Mouse (Mus musculus) embryo, embryonic 9.5 days (tissue): ENCODE measurements around the gene Vmn1r54.
"Not testable (repeated sequence)": the region's sequence is repeated elsewhere in the genome, so short reads cannot be mapped to it uniquely, and the experiment has no call there.

Experiments used
- DNase-seq: peaks from one replicate; pipeline ENCODE4 v3.0.0-alpha.2; 2017; ENCODE audit errors: extremely low spot score

Gene Vmn1r54

GRCm38 (mm10) chr6:90246000-90246399 lies at the start of gene Vmn1r54:
TSS of gene Vmn1r54 (plus strand) at chr6:90246300.
- no peak for DNase-seq

DNA sequence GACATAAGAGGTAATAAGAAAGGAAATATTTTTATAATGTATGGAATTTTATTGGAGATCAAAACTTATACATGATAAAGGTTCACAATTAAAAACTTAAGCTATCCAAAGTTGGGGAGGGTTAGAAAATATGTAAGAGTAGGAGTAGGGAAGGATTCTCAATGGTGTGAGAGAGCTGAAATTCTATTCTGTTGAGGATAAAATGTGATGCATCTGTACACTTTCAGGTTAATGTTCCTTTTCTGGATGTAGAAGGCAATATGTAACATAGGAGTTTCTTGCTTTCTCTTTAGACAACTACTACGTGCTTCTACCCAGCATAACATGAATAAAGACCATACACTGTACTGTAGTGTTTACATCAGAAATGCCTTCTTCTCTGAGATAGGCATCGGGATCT lies 43.6 kb upstream of the Vmn1r54 start, which contains the start of gene V1ra8:
Gene V1ra8 (plus strand): TSS at position 301 of the 400 bp plus-strand sequence.
- DNase-seq = not testable (repeated sequence)

DNA sequence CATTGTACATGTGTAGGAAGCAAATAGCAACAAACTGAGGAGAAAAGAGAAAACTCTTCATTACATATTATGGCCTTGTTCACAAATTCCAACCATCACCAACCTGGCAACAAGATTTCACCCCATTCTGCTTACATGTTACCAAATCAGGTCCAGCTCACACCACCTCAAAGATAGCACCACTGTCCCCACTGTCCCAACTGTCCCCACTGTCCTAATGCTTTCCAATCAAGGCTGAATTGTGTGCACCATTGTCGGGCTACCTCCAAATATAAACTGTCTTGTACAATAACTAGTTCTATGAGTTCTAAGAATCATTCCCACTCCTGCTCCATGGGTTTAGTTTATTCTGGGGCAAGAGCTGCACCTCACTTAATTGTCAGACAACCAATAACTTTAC lies 21.8 kb upstream of the Vmn1r54 start, which contains the start of gene Vmn1r53:
Gene Vmn1r53 (minus strand): TSS at position 101 of the 400 bp plus-strand sequence.
- no peak for DNase-seq

DNA sequence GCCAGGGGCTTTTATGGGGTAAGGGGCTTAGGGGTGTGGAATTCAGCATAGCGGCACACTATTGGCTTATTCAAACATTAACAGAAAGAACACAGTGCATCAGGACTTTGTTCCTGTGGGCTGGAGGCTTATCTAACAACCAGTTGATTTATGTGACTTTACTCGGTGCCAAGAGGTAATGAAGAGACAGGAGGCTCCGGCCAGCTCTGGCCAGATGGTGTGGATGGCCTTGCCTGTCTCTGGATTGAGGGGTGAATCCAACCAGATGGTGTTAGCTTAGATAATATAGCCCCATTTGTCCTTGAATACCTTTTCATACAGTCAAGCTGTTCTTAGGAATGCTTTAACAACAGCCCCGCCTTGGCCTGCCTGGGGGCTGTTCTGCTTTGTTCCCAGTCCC lies 14.0 kb upstream of the Vmn1r54 start:
- not testable (repeated sequence) for DNase-seq

- DNase-seq = no peak
These were observed 13.4 kb upstream of the Vmn1r54 start for GRCm38 (mm10) chr6:90232681-90233080.

DNA sequence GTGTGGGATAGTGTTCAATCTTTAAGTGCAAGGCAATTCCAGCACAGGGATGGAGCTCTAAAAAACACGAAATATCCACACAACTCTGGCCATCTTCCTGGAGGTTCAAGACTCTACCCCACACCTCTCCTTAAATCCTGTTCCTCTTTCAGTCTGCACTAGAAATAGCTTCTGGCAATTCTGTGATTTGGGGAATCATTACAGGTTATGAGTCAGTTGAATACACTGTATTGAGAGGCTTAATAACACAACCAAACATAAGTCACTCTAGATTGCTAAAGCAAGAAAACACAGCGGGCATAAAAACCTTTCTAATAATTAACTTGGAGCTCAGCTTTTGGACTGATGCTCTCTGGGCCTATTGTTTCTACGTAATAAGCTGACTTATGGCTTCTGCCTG lies 2.1 kb upstream of the Vmn1r54 start:
- DNase-seq = no peak

- no peak for DNase-seq
These were observed 42.2 kb downstream of the Vmn1r54 start for GRCm38 (mm10) chr6:90288265-90288664.

- no peak for DNase-seq
These were observed 54.8 kb downstream of the Vmn1r54 start, which contains the start of gene BC048671 for GRCm38 (mm10) chr6:90300919-90301318. TSS of gene BC048671 (plus strand) at chr6:90301219.

- DNase-seq = no peak
These were observed 60.3 kb downstream of the Vmn1r54 start for GRCm38 (mm10) chr6:90306315-90306975.

DNA sequence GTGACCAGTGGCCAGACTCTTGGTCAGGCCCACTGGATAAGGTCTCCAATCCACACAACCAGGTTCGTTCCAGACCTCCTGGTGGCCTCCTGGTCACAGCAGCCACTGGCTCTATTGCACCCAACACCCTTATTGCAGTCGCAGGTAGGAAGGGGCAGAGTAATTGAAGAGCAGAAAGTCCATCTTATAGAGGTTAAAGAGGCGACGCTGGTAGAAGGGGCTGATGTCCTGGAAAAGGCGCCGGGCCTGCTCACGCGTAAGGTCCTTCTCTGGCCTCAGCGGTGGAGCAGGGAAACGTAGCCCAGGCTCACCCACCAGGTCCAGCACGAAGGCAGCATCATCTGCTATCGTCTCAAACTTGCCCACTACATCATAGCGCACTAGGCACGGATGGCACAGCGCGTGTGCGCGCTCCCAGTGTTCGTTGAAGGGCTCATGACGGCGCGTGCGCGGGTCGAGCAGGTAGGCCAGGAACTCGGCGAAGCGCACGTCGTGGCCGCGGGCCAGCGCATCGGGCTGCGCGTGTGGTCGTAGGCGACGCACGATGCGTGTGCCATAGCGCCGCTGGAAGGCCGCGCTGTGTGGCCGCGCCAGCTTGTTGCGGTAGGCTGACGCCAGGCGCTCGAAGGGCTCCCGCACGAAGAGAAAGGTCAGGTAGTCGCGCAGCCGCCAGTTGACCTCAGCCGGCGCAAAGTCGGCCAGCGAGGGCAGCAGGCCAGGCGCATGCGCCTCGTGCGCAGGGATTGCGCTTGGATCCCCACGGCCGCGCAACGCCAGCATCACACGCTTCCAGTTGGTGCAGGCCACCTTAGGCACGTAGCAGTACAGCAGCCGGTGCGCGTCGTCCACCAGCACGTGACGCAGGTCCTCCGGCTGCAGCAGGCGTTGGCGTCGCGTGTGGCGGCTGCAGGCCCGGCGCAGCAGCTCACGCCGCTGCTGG lies 63.0 kb downstream of the Vmn1r54 start:
- no peak for DNase-seq

DNA sequence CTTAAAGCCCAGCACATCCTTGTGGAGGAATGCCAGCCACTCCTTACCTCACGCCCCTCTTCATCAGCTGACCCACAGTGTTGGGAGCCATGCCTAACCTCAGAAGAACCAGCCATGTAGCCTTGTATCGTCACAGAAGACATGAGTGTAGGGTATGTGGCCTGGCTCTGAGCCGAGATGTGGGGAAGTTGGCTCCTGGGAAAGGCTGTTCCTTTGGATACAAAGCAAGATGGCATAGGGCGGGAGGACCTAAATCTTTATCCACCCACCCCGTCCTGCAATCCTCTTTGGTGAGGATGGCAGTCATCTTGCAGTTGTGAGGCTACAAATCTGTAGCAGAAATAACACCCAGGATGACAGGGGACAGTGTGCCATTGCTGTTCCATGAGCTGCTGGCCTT lies 69.9 kb downstream of the Vmn1r54 start:
- DNase-seq = no peak

DNA sequence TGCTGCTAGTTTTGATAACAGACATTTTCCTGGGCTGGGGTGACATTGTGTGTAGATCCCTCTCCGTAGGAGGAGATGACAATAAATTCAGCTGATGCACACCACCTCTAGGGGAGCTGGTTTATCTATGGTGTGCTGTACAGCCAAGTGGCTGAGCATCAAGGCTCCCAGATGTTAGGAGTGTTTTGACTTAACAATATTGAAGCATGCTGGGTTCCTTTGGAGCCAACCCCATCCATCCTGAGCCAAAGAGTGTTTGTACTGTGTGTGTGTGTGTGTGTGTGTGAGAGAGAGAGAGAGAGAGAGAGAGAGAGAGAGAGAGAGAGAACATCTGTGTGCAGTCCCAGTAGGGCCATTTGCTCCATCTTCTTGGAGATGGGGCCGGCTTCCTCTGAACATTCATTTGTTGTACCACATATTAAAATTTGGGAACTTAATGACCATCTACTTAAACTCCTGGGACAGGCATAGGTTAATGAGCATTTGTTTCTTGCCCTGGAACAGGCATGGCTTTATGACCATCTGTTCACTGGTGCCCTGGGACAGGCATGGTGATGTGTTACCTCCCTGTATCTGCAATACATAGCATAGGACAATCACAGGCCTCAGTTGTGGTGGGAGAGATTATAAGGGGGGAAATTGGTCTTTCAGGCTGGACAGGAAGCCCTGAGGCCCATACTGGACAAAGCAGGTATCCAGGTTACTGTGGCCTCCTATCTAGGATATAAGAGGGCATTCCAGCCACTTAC lies 71.6 kb downstream of the Vmn1r54 start:
- DNase-seq = no peak

DNA sequence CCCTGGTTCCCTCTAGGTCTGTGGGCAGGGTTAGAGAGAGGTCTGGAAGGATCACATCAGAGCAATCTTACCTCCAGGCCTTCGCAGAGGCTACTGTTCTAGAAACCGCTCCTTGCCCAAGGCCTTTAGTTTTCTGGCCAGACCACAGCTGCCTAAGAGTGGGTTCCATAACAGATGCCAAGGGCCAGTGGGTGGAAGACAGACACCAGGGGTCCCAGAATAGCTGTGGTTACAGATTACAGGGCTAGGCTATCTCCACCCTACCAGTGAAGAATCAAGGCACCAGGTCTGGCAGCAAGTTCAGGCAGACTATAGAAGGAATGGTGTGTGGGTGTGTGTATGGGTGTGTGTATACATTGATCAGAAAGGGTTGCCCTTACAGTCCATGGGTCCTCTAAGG lies 72.9 kb downstream of the Vmn1r54 start:
- DNase-seq = no peak

DNA sequence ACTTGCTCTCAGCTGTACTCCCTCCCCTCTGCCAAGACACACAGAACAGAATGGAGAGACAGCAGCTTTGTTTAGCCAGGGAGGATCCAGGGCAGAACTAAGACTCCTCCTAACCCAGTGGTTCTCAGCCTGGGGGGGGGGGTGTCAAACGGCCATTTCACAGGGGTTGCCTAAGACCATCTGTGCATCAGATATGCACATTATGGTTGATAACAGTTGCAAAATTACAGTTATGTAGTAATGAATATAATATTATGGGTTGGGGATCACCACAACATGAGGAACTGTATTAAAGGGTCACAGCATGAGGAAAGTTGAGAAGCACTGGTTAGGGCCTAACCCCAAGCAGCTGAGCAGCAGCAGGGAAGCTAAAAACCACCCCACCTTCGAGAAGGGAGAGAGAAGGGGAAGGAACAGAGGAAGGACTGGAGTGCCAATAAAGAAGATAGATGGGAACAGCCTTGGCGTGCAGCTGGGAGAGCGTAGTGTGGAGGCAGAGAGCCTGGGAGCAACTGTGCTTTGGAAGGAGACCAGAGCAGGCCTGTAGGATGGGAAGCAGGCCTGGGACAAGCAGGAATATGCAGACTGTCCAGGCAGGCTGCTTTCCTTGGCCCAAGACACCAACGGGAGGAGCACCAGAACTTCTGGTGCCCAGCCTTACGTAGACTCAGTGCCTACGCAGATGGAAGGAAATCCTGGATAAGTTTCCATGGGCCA lies 73.5 kb downstream of the Vmn1r54 start:
- DNase-seq = no peak

DNA sequence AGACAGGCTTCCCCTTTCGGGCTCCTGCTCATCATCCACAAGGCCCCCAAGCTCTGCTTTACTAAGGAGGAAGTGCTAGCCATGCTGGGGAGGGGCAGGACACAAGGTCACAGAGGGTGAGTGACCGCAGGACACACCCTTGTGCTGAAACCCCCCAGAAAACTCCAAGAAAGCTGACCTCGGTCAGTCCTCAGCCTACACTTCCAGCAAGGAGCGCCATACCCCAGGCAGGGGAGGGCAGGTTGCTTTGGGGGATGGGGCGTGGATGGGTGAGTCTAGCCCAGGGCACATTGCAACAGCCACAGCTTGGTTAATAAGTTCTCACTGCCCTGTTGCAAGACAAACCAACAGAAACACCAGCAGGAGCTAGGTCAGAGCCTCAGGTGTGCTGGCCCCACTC lies 74.3 kb downstream of the Vmn1r54 start:
- no peak for DNase-seq
